Mouse (Mus musculus) large intestine, adult 2 months (tissue): ENCODE data around the gene Slc47a1. TPM values are rescaled to one million over a fixed set of nuclear protein-coding genes. Genes with fewer than 3 reads are reported as not detected.

Experiments used
- polyA plus RNA-seq: library from polyadenylated mRNA; depleted of rRNA; stranded (reverse); fragments of >200 nt; gene quantifications from 2 replicates; pipeline ENCODE4 v1.2.3, GENCODE M21; 2012; rRNA removed

Gene Slc47a1
- polyA plus RNA-seq, 1 experiment = 4.2 TPM

Other genes starting within 250 kb of the Slc47a1 start
- 32.5 and 41.3 TPM in 2 replicates for gene Usp22, start 203.3 kb downstream of the Slc47a1 start, polyA plus RNA-seq
- gene Aldh3a1, start 170.8 kb downstream of the Slc47a1 start, polyA plus RNA-seq = 0.18 and 0.40 TPM in 2 replicates
- gene Aldh3a2, start 110.9 kb downstream of the Slc47a1 start, polyA plus RNA-seq = 65.4 and 133 TPM in 2 replicates
- gene Slc47a2, start 35.5 kb downstream of the Slc47a1 start, polyA plus RNA-seq = not detected in 2 replicates
- 0.30 and 0.62 TPM in 2 replicates for gene Rnf112, start 75.8 kb upstream of the Slc47a1 start, polyA plus RNA-seq
- 58.2 and 69.7 TPM in 2 replicates for gene Mfap4, start 107.1 kb upstream of the Slc47a1 start, polyA plus RNA-seq
- 13.8 and 17.0 TPM in 2 replicates for gene Mapk7, start 116.1 kb upstream of the Slc47a1 start, polyA plus RNA-seq
- 15.3 and 25.4 TPM in 2 replicates for gene B9d1, start 126.8 kb upstream of the Slc47a1 start, polyA plus RNA-seq
- gene Epn2, start 201.3 kb upstream of the Slc47a1 start, polyA plus RNA-seq = 10.6 and 12.7 TPM in 2 replicates